Mouse (Mus musculus): ENCODE measurements around the gene Rptor. TPM values are rescaled to one million over a fixed set of nuclear protein-coding genes. Genes with fewer than 3 reads are reported as not detected.
A peak's percentile ranks its signal among the peaks of the same experiment; 100 is the strongest.

The Rptor gene
- total RNA-seq, 2 experiments from 2014 or later, result 59.7 to 62.9 TPM

DNA sequence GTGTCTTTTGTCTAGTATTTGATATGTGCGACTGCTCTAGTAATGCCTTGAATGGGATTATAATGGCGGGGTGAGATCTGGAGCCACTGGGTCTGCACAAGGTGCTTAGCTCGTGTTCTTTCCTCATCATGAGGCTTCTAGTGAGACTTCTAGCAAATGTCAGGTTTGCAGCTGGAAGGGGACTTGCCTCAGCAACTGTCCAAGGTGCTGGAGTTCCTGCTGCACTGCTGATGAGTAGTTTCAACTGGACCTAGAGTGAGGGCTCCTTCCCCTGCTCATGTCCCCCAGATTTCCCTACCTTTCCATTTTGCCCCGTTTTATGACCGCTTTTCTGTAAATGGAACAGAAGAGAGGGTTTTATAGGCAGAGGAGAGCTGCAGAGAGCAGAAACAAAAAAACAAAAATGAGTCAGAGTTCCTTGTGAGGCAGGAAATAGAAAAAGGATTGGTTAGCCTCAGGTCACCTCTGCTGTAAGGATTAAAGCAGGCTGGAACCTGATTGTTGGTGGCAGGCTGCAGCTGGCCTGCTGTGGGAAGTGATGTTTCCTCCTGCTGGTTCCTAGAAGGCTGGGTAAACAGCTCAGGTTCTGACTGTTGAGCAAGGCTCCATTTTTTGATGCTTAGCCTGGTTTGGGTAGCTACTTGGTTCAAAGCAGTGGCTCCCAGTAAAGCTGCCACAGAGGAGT lies 172.5 kb downstream of the Rptor start:
- no peak for DNase-seq (ENCODE audit: extremely low spot score in 1 of 2, low spot score in 1 of 2)

- DNase-seq (ENCODE audit: extremely low spot score in 1 of 2, low spot score in 1 of 2), result no peak
These were observed 174.5 kb downstream of the Rptor start for GRCm38 (mm10) chr11:119777236-119777635.

DNA sequence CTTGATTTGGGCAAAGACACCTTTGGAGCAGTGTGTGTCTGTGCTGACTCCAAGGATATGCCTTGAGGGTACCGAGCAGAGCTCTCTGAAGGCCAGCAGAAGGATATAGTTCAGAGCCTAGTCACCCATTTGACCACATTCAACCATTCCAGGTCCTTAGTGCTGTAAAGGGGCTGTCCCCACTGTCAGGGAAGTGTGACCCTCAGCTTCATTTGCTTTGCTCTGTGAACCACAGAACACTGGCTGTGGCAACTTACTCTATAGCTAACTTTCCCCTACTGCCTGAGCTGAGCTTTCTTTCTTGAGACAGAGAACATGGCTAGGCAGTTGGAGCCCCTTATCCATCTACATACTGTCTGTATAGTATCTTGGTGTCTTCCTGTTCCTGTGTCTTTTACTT lies 175.2 kb downstream of the Rptor start:
- no peak for DNase-seq (ENCODE audit: extremely low spot score in 1 of 2, low spot score in 1 of 2)

DNA sequence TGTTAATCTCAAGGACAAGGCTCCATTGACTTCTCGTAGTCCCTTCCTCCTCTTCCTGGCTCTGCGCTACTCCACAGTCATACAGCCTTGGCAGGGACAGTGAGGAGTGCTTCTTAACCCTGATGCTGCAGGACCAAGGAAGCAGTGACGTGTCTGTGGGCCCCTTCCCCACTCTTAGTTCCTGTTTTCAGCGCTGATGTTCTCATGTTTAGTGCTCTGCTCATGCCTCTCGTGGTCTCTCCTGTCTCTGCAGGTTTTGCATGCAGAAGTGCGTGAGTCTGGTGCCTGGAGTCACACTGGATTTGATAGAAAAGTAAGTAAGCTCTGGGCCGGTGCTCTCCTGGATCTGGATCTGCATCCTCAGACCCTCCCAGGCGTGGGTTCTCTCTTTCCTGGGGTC lies 177.6 kb downstream of the Rptor start:
- DNase-seq (ENCODE audit: extremely low spot score in 1 of 2, low spot score in 1 of 2), result no peak

DNA sequence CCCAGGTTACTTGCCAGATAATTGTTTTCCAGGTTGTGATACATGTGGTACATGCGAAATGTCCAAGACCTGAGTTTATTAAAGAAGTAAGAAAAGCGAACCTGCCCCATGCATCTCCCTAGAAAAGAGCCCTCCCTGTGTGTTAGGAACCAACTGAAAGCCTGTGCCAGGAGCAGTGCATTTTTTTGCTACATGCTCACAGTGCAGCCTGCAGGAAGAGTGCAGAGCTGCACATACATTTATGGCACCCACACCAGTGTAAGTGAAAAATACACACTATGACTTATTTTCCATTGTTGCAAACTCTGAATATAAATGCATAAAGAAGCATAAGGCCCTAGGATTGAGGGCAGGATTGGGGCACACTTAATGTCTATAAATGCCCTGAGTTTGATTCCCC lies 178.5 kb downstream of the Rptor start:
- no peak for DNase-seq (ENCODE audit: extremely low spot score in 1 of 2, low spot score in 1 of 2)

GRCm38 (mm10) chr11:119781726-119782125 lies 179.0 kb downstream of the Rptor start:
- DNase-seq (ENCODE audit: extremely low spot score in 1 of 2, low spot score in 1 of 2), result no peak

GRCm38 (mm10) chr11:119783653-119784052 lies 180.9 kb downstream of the Rptor start:
- no peak for DNase-seq (ENCODE audit: extremely low spot score in 1 of 2, low spot score in 1 of 2)

- DNase-seq (ENCODE audit: extremely low spot score in 1 of 2, low spot score in 1 of 2), result no peak
These were observed 182.1 kb downstream of the Rptor start for GRCm38 (mm10) chr11:119784672-119785341.

GRCm38 (mm10) chr11:119785661-119786384 lies 183.1 kb downstream of the Rptor start:
- DNase-seq (ENCODE audit: extremely low spot score in 1 of 2, low spot score in 1 of 2), result no peak

- no peak for DNase-seq (ENCODE audit: extremely low spot score in 1 of 2, low spot score in 1 of 2)
These were observed 183.7 kb downstream of the Rptor start for GRCm38 (mm10) chr11:119786385-119786880.

GRCm38 (mm10) chr11:119788488-119788887 lies 185.8 kb downstream of the Rptor start:
- DNase-seq (ENCODE audit: extremely low spot score in 1 of 2, low spot score in 1 of 2), result no peak

- DNase-seq (ENCODE audit: extremely low spot score in 1 of 2, low spot score in 1 of 2), result no peak
These were observed 186.4 kb downstream of the Rptor start for GRCm38 (mm10) chr11:119788919-119789713.

DNA sequence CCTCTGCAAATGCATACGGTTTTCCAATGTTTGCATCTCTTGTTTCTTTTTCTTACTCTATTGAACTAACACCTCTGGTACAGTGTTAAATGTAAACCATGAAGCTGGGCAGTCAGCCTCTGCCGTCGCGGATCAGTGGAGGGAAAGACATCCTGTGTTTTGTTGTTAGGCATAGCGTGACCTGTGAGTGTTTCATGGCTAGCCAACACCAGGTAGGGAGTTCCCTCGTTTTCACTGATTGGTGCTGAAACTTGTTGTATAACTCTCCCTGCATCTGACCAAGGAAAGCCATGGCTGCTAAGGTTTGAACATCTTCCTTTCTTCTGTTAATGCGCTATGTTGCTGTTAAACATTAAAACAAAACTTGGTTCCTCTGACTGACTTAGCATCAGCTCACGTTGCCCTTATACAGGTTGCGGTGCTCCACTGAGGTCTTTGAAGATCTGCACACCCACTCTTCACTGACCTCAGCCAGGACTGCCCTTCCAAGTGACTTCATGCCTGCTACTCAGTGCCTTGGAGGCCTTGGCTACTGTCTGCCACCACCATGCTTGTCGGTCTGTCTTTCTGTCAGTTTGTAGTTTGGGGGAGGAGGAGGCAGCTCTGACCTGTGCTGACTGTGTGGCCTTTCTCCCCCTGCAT lies 189.3 kb downstream of the Rptor start:
- DNase-seq (ENCODE audit: extremely low spot score in 1 of 2, low spot score in 1 of 2), result no peak

GRCm38 (mm10) chr11:119793378-119793777 lies 190.7 kb downstream of the Rptor start:
- no peak for DNase-seq (ENCODE audit: extremely low spot score in 1 of 2, low spot score in 1 of 2)

DNA sequence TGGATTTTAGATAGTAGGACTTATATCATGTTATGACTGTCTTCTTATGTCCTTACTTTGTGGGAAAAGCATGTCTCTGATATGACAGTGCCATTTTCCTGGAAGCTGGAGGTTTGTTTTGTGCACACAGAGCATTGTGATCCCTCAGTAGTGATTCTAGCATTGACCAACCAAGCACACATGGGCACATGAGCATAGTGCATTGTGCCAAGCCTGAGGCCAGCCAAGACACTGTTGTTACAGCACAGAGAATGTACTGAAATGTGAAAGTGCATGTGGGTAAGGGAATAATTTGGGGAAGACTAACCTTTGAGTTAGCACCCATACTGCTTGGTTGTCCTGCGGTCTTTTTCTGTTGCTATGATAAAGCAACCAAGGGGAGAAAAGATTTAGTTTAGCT lies 191.3 kb downstream of the Rptor start:
- DNase-seq (ENCODE audit: extremely low spot score in 1 of 2, low spot score in 1 of 2), result no peak

GRCm38 (mm10) chr11:119794671-119795070 lies 192.0 kb downstream of the Rptor start:
- DNase-seq (ENCODE audit: extremely low spot score in 1 of 2, low spot score in 1 of 2), result no peak

DNA sequence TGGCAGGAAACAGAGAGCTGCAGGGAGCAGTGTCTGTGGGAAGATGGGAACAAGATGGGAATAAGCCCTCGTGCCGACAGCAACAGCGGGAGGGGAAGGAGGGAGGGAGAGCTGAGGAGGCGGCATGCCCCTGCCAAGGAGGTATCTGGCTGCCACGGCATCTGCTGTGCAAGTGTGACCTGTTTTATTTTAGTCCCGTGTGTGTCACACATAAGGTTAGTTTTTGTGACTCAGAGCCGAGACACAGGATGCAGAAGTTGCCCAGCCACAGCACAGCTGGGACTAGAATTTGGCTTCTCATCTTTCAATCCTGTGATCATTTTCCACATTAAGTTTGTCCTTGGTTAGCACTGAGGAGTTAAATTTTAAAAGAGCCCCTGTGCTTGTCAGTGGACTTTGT lies 193.7 kb downstream of the Rptor start:
- DNase-seq (ENCODE audit: extremely low spot score in 1 of 2, low spot score in 1 of 2), result peak in 1 of 2 experiments; percentile 23

DNA sequence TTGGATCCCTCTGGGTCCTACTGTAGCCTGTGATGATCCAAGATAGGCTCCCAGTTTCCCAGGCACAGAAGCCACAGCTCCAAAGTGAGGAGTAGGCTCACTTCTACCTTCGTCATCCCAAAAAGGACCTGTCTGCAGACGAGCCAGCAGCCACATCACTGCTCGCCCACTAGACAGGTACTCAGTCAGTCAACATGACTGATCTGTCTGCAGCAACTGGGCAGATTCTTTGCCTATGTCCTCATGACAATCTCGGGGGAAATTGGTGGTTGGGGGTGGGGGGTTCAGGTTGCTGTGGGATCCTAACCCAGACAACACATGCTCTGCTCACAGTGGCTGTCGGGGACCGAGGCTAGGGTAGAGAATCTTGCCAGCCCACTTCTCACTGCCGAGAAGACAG lies 194.1 kb downstream of the Rptor start:
- no peak for DNase-seq (ENCODE audit: extremely low spot score in 1 of 2, low spot score in 1 of 2)

DNA sequence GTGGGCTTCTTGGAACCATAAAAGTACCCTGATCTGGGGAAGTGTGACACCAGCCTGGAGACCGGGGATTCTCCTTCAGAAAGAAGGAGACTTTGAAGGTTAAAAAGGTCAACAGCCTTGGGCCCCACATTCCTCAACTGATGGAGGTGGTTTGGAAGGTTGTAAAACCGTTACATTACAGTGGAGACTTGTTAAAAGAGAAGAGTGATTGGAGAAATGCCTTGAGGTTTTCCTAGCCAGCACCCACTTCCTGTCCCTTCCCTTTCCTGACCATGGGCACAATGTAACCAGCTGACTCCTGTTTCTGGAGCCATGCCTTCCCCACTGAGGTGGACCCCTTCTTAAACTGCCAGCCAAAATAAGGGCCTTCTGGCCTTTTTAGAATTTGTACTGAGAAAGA lies 196.8 kb downstream of the Rptor start:
- DNase-seq (ENCODE audit: extremely low spot score in 1 of 2, low spot score in 1 of 2), result no peak

DNA sequence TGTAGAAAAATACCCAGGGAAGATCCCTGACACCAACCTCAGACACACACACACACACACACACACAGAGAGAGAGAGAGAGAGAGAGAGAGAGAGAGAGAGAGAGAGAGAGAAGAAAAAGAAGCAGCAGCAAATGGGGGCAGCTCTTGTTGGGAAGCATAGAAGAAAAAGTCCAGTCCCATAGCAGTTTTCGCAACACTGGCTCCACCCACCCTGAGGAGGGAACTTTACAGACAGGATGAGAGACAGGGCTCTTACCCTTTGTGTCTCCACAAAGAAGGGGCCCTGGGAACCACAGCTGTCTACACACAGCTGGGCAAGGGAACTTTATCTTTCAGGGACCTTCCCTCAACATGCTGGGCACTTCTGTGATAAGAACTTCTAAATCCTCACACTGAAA lies 199.2 kb downstream of the Rptor start:
- no peak for DNase-seq (ENCODE audit: extremely low spot score in 1 of 2, low spot score in 1 of 2)

Data from layer of hippocampus, postnatal 25 days (tissue).